Mouse (Mus musculus) heart, embryonic 15.5 days (tissue): ENCODE measurements around the gene Dync1i1. TPM values are rescaled to one million over a fixed set of nuclear protein-coding genes. Genes with fewer than 3 reads are reported as not detected.

Experiments used
- ATAC-seq: fragments of 200-750 bp; cut with Nextera tagmentation; replicated peaks from 2 replicates; pipeline ENCODE4 v1.8.0; 2017; ENCODE audit warnings: low read depth, moderate TSS enrichment; ENCODE audit not compliant: insufficient number of reproducible peaks, insufficient read depth, low FRiP score
- H3K27ac ChIP-seq: fragments of 300-500 bp; sonication (generic); 2 replicates; pipeline ENCODE4 v1.5.1; 2015; ENCODE audit warnings: mild to moderate bottlenecking, inconsistent platforms
- H3K27me3 ChIP-seq: fragments of 300-500 bp; sonication (generic); 2 replicates; pipeline ENCODE4 v1.6.1; 2015; ENCODE audit warnings: inconsistent platforms
- H3K36me3 ChIP-seq: fragments of 300-500 bp; sonication (generic); 2 replicates; pipeline ENCODE4 v1.6.1; 2015; ENCODE audit warnings: mild to moderate bottlenecking, inconsistent platforms
- H3K4me1 ChIP-seq: fragments of 300-500 bp; sonication (generic); replicated peaks from 2 replicates; pipeline ENCODE4 v1.6.1; 2015; ENCODE audit warnings: inconsistent platforms
- H3K4me2 ChIP-seq: fragments of 300-500 bp; sonication (generic); 2 replicates; pipeline ENCODE4 v1.6.1; 2015; ENCODE audit warnings: inconsistent platforms, mild to moderate bottlenecking, moderate library complexity
- H3K4me3 ChIP-seq: fragments of 300-500 bp; sonication (generic); 2 replicates; pipeline ENCODE4 v1.5.1; 2015; ENCODE audit warnings: mild to moderate bottlenecking, inconsistent platforms
- H3K9ac ChIP-seq: fragments of 300-500 bp; sonication (generic); 2 replicates; pipeline ENCODE4 v1.6.1; 2015; ENCODE audit warnings: mild to moderate bottlenecking, inconsistent platforms
- H3K9me3 ChIP-seq: fragments of 300-500 bp; sonication (generic); replicated peaks from 2 replicates; pipeline ENCODE4 v1.6.1; 2016; ENCODE audit warnings: inconsistent platforms
- WGBS: fragments of 180-500 bp; shearing (Covaris S2); methylation state at CpG from one replicate; pipeline ENCODE4 v1.1.7; 2015; ENCODE audit warnings: mixed read lengths; 5-methylcytosine and 5-hydroxymethylcytosine counted together
- polyA plus RNA-seq: library from polyadenylated mRNA; unstranded; fragments of >200 nt; fragmentation: Nextera tagmentation; extraction: Ambion mirVana; gene quantifications from 2 replicates; pipeline ENCODE4 v1.2.1, GENCODE M21; 2015

Dync1i1 gene
- polyA plus RNA-seq, 1 experiment from 2014 or later: 1.6 TPM

DNA sequence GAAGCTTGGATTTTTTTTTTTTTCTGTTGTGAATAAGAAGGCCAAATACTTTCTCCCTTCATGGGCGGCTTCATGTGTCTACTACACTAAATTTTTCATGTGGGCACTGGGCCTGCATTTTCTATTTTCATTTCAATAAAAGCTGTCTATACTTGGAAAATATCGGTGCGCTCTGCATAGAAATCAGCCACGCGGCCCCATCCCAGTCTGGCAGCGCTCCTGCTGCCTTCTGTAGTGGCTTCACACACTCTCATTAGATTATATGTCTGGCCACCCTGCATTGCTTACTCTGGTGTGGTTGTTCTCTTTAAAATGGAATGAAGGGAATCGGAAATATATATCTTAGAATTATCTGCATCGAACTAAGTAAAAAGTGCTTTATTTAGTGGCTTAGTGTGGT is 204.7 kb downstream of the Dync1i1 start:
- H3K4me3 ChIP-seq: no peak overlapping the region
- no peak for ATAC-seq
- no peaks in the 10 kb centered on the region for H3K36me3 ChIP-seq
- 89% methylated on average over 8 of the region's 8 CpGs for WGBS
- no peak overlapping the region for H3K27ac ChIP-seq
- no peaks in the 10 kb centered on the region for H3K27me3 ChIP-seq
- no peaks in the 10 kb centered on the region for H3K9me3 ChIP-seq
- H3K4me1 ChIP-seq: no peaks in the 10 kb centered on the region
- H3K4me2 ChIP-seq: no peak overlapping the region
- no peak overlapping the region for H3K9ac ChIP-seq

- Histone ChIP-seq H3K27me3 (no peaks in the 10 kb centered on the region), H3K4me1 (no peaks in the 10 kb centered on the region), H3K27ac (no peak overlapping the region), H3K36me3 (no peaks in the 10 kb centered on the region), H3K4me2 (no peak overlapping the region), H3K9me3 (no peaks in the 10 kb centered on the region), H3K4me3 (no peak overlapping the region), H3K9ac (no peak overlapping the region)
- WGBS: 79% methylated on average over 8 of the region's 8 CpGs
- no peak for ATAC-seq
Observed at GRCm38 (mm10) chr6:5935587-5936353, 210.3 kb downstream of the Dync1i1 start.

DNA sequence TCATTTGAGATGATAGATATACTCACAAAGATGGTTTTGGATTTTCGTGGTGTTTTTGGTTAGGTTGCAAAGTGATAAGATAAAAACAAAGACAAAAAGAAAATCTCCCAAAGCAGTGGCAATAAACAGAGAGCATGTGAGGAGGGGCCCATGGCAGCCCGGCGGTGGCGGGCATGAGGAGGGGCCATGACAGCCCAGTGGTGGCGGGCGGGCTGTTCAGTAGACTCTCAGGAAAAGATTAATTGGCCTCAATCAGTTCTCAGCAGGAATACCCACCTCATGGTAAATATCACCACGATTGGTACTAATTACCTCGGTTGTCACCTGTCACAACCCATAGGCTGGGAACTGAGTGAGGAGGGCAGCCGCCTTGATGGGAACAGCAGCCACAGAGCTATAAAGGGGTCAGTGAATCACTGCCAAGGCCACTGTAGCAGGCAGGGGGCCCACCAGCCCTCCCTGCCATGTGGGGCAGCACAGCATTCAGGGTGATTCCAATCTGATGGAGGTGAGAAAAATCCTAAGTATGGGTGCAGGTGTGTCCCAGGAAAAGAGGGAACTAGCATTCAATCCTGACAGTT is 224.5 kb downstream of the Dync1i1 start:
- no peak overlapping the region for H3K9ac ChIP-seq
- H3K36me3 ChIP-seq: no peaks in the 10 kb centered on the region
- no peaks in the 10 kb centered on the region for H3K27me3 ChIP-seq
- no peaks in the 10 kb centered on the region for H3K9me3 ChIP-seq
- H3K4me3 ChIP-seq: no peak overlapping the region
- WGBS: 73% methylated on average over 9 of the region's 9 CpGs
- H3K27ac ChIP-seq: no peak overlapping the region
- no peaks in the 10 kb centered on the region for H3K4me1 ChIP-seq
- ATAC-seq: no peak
- no peak overlapping the region for H3K4me2 ChIP-seq

DNA sequence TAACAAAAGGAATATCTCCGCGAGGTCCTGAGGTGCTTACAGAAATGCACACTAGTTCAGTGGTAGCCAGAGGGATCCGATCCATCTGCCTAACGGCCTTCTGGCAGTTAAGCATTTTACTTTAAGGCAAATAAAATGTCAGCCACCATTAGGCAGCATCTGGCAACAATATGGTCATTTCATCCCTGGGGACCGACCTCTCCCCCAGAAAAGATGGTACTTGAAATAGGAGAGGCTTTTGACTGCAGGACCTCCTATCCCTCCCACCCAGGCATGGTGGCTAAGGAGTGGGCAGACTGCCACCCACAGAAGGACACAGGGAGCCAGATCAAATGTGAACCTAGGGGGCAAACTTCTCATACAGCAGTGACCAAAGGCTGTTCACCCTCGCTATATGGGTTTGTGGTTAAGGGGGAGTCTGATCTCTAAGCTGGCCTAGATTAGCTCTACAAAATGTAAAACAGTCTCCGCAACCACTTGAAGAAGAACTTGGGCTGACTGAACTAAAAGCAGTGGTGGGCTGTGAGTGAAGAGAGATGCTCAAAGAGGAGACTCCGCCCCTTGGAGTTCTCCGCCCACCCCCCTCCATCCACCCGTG is 231.0 kb downstream of the Dync1i1 start:
- Histone ChIP-seq H3K27ac (no peak overlapping the region), H3K9ac (no peak overlapping the region), H3K36me3 (no peaks in the 10 kb centered on the region), H3K27me3 (no peaks in the 10 kb centered on the region), H3K4me2 (no peak overlapping the region), H3K4me1 (no peaks in the 10 kb centered on the region), H3K4me3 (no peak overlapping the region), H3K9me3 (no peaks in the 10 kb centered on the region)
- WGBS: 75% methylated on average over 10 of the region's 10 CpGs
- ATAC-seq: no peak

DNA sequence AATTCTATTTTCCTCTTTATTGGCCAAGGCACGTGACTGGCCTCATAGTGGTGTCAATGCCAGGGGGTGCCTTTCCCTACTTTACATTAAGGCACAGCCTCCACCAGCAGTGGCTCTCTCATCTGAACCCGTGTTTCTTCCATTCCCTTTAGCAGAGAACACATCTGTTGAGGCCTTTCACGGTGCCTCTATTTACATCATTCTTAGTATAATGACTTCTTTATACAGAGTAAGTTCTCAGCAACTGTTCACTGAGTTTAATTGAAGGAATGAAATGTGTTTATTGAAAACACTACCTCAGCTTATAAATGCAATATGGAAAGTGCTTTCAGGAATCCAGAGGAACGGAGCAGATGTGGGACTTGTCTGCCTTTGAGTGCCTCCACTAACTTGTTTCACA is 235.3 kb downstream of the Dync1i1 start:
- 81% methylated on average over 4 of the region's 4 CpGs for WGBS

GRCm38 (mm10) chr6:5961960-5962359 is 236.5 kb downstream of the Dync1i1 start:
- no peaks in the 10 kb centered on the region for H3K9me3 ChIP-seq
- no peaks in the 10 kb centered on the region for H3K4me1 ChIP-seq
- H3K9ac ChIP-seq: no peak overlapping the region
- no peaks in the 10 kb centered on the region for H3K27me3 ChIP-seq
- 86% methylated on average over 3 of the region's 3 CpGs for WGBS
- no peak overlapping the region for H3K27ac ChIP-seq
- no peak for ATAC-seq
- no peak overlapping the region for H3K4me2 ChIP-seq
- no peak overlapping the region for H3K4me3 ChIP-seq
- H3K36me3 ChIP-seq: no peaks in the 10 kb centered on the region

More for the DNA sequence above, 235.3 kb downstream of the Dync1i1 start:
- H3K4me3 ChIP-seq: no peak overlapping the region
- H3K4me1 ChIP-seq: no peaks in the 10 kb centered on the region
- no peak overlapping the region for H3K9ac ChIP-seq
- H3K9me3 ChIP-seq: no peaks in the 10 kb centered on the region
- no peak for ATAC-seq
- no peak overlapping the region for H3K27ac ChIP-seq
- no peak overlapping the region for H3K4me2 ChIP-seq
- no peaks in the 10 kb centered on the region for H3K36me3 ChIP-seq
- H3K27me3 ChIP-seq: no peaks in the 10 kb centered on the region

- H3K4me1 ChIP-seq: peaks cover 7% of the 10 kb centered on the region
- H3K9ac ChIP-seq: no peak overlapping the region
- H3K36me3 ChIP-seq: no peaks in the 10 kb centered on the region
- no peak overlapping the region for H3K27ac ChIP-seq
- whole genome bisulfite sequencing: 92% methylated on average over 7 of the region's 7 CpGs
- no peak overlapping the region for H3K4me3 ChIP-seq
- ATAC-seq: no peak
- H3K27me3 ChIP-seq: no peaks in the 10 kb centered on the region
- H3K9me3 ChIP-seq: no peaks in the 10 kb centered on the region
- H3K4me2 ChIP-seq: no peak overlapping the region
Observed at GRCm38 (mm10) chr6:5966376-5966775, 240.9 kb downstream of the Dync1i1 start.

GRCm38 (mm10) chr6:5966806-5967445 is 241.5 kb downstream of the Dync1i1 start:
- Histone ChIP-seq H3K4me3 (no peak overlapping the region), H3K36me3 (no peaks in the 10 kb centered on the region), H3K4me1 (peaks cover 7% of the 10 kb centered on the region), H3K27me3 (no peaks in the 10 kb centered on the region), H3K27ac (no peak overlapping the region), H3K9ac (no peak overlapping the region), H3K9me3 (no peaks in the 10 kb centered on the region), H3K4me2 (no peak overlapping the region)
- ATAC-seq: no peak
- WGBS: 83% methylated on average over 8 of the region's 8 CpGs

DNA sequence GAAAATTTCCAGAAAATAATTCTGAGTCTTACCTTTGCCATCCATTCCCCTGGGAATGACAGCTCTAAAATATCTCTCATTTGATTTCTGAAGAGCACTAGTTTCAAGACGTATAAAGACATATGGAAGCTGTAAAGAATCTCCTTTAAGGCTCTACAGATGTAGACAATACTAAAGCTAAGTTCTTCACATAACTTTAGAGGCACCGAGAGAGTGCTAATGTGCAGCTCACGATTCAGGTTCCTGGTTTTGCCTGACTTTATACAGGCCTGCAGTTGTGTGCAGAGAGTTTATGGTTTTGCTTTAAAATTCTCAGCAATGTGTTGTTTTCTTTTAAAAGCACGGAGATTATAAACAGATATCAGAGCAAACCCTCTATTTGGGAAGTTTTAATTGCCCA is 242.1 kb downstream of the Dync1i1 start:
- ATAC-seq: no peak
- Histone ChIP-seq H3K4me2 (no peak overlapping the region), H3K36me3 (no peaks in the 10 kb centered on the region), H3K9me3 (no peaks in the 10 kb centered on the region), H3K27ac (no peak overlapping the region), H3K4me1 (peaks cover 7% of the 10 kb centered on the region), H3K27me3 (no peaks in the 10 kb centered on the region), H3K4me3 (no peak overlapping the region), H3K9ac (no peak overlapping the region)
- 72% methylated on average over 4 of the region's 4 CpGs for WGBS

DNA sequence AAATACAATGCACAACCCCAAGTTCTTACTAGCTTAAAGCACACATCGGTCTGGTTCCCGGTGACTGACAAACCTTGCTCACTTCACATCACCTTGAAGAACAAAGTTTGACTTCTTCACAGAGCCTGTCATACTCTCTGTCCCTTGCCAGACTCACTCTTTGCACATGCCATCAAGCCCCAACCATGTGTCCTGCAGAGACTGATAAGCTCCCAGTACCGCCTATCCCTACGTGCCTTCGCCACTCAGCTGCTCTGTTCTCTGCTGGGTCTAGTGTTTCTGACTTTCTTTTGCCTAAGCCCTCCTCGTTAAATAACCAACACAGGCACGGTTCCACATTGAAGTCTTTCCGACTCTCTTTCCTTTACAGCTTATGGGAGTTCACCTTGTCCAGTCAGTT is 244.2 kb downstream of the Dync1i1 start:
- peak; percentile 66; the same call in 1 of the 2 replicates for ATAC-seq
- peak overlapping the region; percentile 4; the same call in 1 of the 2 replicates for H3K4me2 ChIP-seq

DNA sequence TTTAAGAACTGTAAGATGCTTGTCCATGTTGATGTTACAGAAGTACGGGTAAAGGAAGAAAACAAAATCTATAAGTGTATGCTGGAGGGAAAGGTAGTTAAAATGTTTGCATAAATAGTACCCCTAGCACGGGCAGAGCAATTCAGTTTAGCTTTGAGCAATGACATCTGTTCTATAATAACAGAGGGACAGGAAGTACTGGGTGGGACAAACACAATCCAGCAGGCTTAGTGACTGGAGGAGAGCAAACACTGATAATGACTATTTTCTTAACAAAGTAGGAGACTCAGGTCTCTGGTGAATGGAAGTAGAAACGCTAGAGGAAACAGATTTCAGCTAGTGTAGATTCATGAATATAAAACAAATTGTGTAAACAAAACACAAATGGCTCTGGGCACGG is 250.8 kb downstream of the Dync1i1 start:
- Histone ChIP-seq H3K27me3 (no peaks in the 10 kb centered on the region), H3K36me3 (no peaks in the 10 kb centered on the region), H3K27ac (peak overlapping the region; percentile 55), H3K4me3 (no peak overlapping the region), H3K4me1 (no peaks in the 10 kb centered on the region), H3K9ac (no peak overlapping the region), H3K4me2 (no peak overlapping the region), H3K9me3 (no peaks in the 10 kb centered on the region)
- ATAC-seq: no peak
- 33% methylated on average over 4 of the region's 4 CpGs for WGBS

More for the DNA sequence above, 244.2 kb downstream of the Dync1i1 start:
- WGBS: 56% methylated on average over 8 of the region's 8 CpGs
- H3K4me3 ChIP-seq: no peak overlapping the region
- no peak overlapping the region for H3K9ac ChIP-seq
- H3K4me1 ChIP-seq: peaks cover 7% of the 10 kb centered on the region
- H3K27me3 ChIP-seq: no peaks in the 10 kb centered on the region
- H3K36me3 ChIP-seq: no peaks in the 10 kb centered on the region
- no peak overlapping the region for H3K27ac ChIP-seq
- H3K9me3 ChIP-seq: no peaks in the 10 kb centered on the region
